Mouse (Mus musculus) heart, postnatal 14 days (tissue): Measurements from ENCODE around the gene Ogg1. TPM values are rescaled to one million over a fixed set of nuclear protein-coding genes. Genes with fewer than 3 reads are reported as not detected.
A peak's percentile ranks its signal among the peaks of the same experiment; 100 is the strongest.

ENCODE experiments used
- DNase-seq, 2 experiments: peaks; one replicate each; pipeline ENCODE4 v3.0.0; 2021 to 2022
- intact Hi-C: fragments of 180-260 bp; cut with DNase I; formaldehyde crosslinking; loops from one replicate; pipeline ENCODE4 v1.15.1; 2025
- total RNA-seq, 2 experiments: library from RNA; stranded (reverse); gene quantifications; 2 replicates each; pipeline ENCODE4 v1.2.3; 2021

Gene Ogg1
- total RNA-seq, 2 experiments from 2014 or later: 6.5 to 7.4 TPM

GRCm38 (mm10) chr6:113364518-113365135, 37.9 kb downstream of the Ogg1 start:
- intact Hi-C loops: no loop called here
- DNase-seq: no peak

DNA sequence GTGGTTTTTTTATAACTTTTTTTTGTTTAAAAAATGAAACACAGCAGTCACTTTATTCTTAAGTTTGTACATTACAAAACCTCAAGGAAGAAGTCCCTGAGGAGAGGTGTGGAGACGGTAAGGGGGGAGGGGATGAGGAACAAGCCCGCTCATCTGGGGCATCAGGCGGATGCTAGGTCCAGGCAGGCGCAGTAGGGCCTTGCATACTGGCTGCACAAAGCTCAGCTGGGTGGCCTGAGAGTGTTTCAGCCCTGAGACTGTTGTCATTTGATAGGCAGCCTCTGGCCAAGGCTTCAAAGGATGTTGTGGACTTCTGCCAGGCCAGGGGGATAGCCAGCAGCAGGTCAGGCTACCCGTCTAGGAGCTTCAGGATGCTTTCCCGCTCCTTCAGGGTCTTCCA, 39.9 kb downstream of the Ogg1 start:
- intact Hi-C loops: no loop called here
- DNase-seq: no peak

GRCm38 (mm10) chr6:113367574-113367973, 40.8 kb downstream of the Ogg1 start:
- intact Hi-C loops: no loop called here
- no peak for DNase-seq

GRCm38 (mm10) chr6:113368124-113368523, 41.4 kb downstream of the Ogg1 start:
- intact Hi-C loops: no loop called here

DNA sequence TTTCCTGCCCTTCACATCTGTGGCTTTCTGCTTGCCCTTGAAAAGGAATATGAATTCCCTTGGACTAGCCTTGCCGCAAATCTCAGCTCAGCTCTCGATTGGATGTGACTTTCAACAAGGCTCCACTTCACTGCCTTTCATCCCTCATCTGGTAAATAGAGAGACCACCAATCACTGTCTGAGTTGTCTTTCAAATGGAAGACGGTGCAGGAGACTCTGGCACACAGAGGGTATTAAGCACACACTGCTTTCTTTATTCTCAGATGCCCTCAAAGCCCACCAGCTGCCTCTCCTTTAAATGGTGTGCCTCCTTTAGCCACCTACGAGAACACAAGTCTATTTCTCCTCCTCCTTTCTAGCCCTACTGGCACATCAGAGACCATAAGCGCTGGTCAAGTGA, 41.8 kb downstream of the Ogg1 start:
- intact Hi-C loops: no loop called here
- no peak for DNase-seq

More at GRCm38 (mm10) chr6:113368124-113368523, 41.4 kb downstream of the Ogg1 start:
- no peak for DNase-seq

DNA sequence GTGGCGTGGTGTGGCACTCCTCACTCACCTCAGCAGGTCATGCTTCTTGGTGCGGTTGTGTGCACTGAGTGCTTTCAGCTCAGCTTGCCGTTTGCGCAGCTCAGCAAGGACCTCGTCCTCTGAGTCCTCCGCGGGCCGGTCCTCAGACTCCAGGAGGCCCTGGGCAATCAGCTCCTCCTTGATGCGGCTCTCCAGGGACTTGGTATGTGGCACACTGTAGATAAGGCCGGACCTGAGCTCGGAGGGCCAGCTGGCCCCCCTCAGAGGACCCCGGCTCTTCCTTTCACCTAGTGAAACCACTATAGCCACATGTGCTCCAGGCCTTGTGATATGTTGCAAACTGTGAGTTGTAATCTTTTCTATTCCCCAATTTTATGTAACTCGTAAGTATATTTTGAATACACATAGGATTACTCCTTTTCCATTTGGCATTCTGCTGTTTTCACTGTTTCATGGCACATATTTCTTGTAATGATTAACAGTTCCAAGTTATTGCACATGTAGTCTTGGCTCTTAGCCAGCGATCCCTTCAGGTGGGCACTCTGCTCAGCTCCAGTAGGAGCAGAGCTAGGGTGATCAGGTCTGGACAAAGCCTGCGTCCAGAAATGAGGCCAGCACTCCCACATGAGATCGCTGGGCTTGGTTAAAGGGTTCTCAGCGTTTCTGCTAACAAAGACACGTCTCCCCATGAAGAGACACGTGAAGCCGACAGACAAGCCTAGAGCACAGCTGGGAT, 43.6 kb downstream of the Ogg1 start:
- intact Hi-C loops: loop anchor here (10.0 kb wide), 1 partner anchor 46 kb away; the partner anchor contains the start of gene Ogg1
- DNase-seq: no peak

DNA sequence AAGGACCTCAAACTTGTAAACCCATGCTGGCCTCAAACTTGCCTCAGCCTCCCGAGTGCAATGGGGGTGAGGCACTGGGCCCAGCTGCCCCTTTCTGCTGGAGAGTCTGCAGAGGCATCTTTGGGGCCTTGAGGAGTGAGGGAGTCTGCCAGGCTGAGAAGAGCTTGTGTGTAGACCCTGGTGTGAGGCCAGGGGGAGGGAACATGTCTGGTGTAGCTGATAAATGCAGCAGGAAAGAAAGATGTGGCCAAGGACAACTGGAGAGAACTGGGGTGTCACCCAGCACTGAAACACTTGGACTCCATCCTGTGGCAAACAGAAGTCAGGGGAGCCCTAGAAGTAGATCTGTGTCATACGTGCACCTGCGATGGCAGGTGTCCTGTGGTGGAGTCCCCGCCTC, 46.7 kb downstream of the Ogg1 start:
- intact Hi-C loops: loop anchor here (10.0 kb wide), 1 partner anchor 49 kb away; the partner anchor contains the start of gene Ogg1
- DNase-seq: no peak

DNA sequence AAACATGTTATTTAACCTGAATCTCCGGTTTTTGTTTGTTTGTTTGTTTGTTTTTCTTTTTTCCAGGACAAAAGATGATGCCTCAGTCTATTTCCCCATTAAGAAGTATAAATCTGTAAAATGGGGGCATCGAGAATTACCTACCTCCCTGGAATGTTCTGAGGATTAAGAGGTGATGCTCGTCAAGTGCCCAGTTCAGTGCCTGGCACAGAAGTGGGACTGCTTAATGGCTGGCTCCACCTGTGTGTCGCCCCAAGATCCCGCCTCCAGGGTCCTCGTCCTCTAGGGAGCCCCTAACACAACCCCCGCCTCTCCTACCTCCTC, 50.4 kb downstream of the Ogg1 start:
- no peak for DNase-seq
- intact Hi-C loops: loop anchor here (5.0 to 10.0 kb wide), 2 partner anchors 35 to 52 kb away; partner anchors contain the start of genes Camk1 and Ogg1

- intact Hi-C loops: loop anchor here (5.0 to 10.0 kb wide), 2 partner anchors 35 to 53 kb away; partner anchors contain the start of genes Camk1 and Ogg1
- peak; percentile 92 to 93 for DNase-seq
Observed at GRCm38 (mm10) chr6:113377496-113378385, 51.0 kb downstream of the Ogg1 start, which contains the start of the genes Tada3 and Arpc4. Gene Tada3 (minus strand): TSS chr6:113377883. Gene Arpc4 (plus strand): TSS chr6:113378115.

DNA sequence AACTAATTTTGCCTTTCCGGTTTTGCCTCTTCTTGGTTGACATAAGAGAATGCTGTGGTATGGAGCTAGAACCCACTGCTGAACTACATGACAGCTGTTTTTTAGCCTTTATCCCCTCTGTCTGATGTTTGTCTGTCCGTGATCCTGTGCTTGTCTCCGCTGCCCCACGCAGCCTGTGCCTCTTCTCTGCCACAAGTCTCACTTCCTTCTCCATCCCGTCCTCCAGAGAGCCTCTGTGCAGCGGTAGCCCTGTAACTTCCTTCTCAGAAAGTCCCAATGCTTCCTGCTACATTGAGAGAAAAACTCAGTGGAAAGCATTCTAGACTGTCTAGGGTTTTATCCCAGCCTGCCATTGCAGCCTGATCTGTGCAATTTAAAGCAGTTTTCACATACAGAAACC, 52.5 kb downstream of the Ogg1 start:
- intact Hi-C loops: loop anchor here (5.0 to 10.0 kb wide), 2 partner anchors 37 to 54 kb away; partner anchors contain the start of genes Camk1 and Ogg1
- DNase-seq: no peak

DNA sequence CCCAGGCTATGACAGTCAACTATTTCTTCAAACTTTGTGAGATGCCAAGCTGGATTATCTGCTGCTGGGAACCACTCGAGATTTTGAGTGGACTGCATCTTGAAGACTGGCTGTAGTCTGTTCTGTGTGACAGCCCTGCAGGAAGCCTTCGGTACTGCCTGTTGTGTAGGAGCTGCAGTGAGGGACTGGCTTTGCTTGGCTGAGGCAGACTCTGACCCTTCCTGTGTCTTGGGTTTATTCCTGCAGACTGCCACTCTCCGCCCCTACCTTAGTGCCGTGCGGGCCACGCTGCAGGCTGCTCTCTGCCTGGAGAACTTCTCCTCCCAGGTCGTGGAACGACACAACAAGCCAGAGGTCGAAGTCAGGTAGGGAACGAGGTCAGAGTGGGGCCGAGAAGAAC, 53.7 kb downstream of the Ogg1 start:
- intact Hi-C loops: no loop called here
- DNase-seq: no peak

- DNase-seq: no peak
- intact Hi-C loops: no loop called here
Observed at GRCm38 (mm10) chr6:113384351-113384927, 57.7 kb downstream of the Ogg1 start.

Other genes with a start within 250 kb of the Ogg1 start
- 10 to 100 TPM; 54.2 to 55.8 TPM for gene Setd5, start 249.6 kb upstream of the Ogg1 start, total RNA-seq
- gene Lhfpl4, start 131.6 kb upstream of the Ogg1 start, total RNA-seq: under 1 TPM; 0.31 to 0.32 TPM
- 10 to 100 TPM; 15.0 to 15.3 TPM for gene Mtmr14, start 89.1 kb upstream of the Ogg1 start, total RNA-seq
- gene Cpne9, start 44.7 kb upstream of the Ogg1 start, total RNA-seq: under 1 TPM; 0.05 to 0.29 TPM
- gene Brpf1, start 19.8 kb upstream of the Ogg1 start, total RNA-seq: 10 to 100 TPM; 18.0 to 18.1 TPM
- gene Camk1, start 17.0 kb downstream of the Ogg1 start, total RNA-seq: 10 to 100 TPM; 66.9 to 71.2 TPM
- 10 to 100 TPM; 19.7 to 22.2 TPM for gene Tada3, start 50.9 kb downstream of the Ogg1 start, total RNA-seq
- gene Arpc4, start 51.1 kb downstream of the Ogg1 start, total RNA-seq: 10 to 100 TPM; 78.0 to 99.5 TPM
- 1 to 10 TPM; 1.8 to 2.1 TPM for gene Ttll3, start 62.3 kb downstream of the Ogg1 start, total RNA-seq
- 10 to 100 TPM in 1 of 2 experiments, 1 to 10 TPM in 1; 10.0 to 12.2 TPM for gene Rpusd3, start 92.4 kb downstream of the Ogg1 start, total RNA-seq
- 10 to 100 TPM in 1 of 2 experiments, 1 to 10 TPM in 1; 4.4 to 17.1 TPM for gene Cidec, start 108.8 kb downstream of the Ogg1 start, total RNA-seq
- 10 to 100 TPM; 24.0 to 24.5 TPM for gene Jagn1, start 115.6 kb downstream of the Ogg1 start, total RNA-seq
- 1 to 10 TPM; 1.2 to 1.5 TPM for gene Il17re, start 131.5 kb downstream of the Ogg1 start, total RNA-seq
- gene Il17rc, start 144.5 kb downstream of the Ogg1 start, total RNA-seq: 1 to 10 TPM; 8.7 to 8.9 TPM
- 10 to 100 TPM; 42.1 to 45.2 TPM for gene Creld1, start 156.3 kb downstream of the Ogg1 start, total RNA-seq
- not detected for gene Prrt3, start 175.0 kb downstream of the Ogg1 start, total RNA-seq
- gene Emc3, start 204.7 kb downstream of the Ogg1 start, total RNA-seq: 10 to 100 TPM; 56.0 to 61.9 TPM
- 1 to 10 TPM; 1.2 TPM for gene Fancd2, start 204.7 kb downstream of the Ogg1 start, total RNA-seq